Mouse (Mus musculus): ENCODE measurements around the gene Ccdc169. TPM values are rescaled to one million over a fixed set of nuclear protein-coding genes. Genes with fewer than 3 reads are reported as not detected.

Gene Ccdc169
- total RNA-seq (2015) (not detected in 2 replicates), total RNA-seq (2017) (not detected in 2 replicates)

- no peak for ATAC-seq (ENCODE audit: poor library complexity, severe bottlenecking)
Measured at GRCm38 (mm10) chr3:55137039-55137438, at the start of gene Ccdc169. Gene Ccdc169 (plus strand): TSS chr3:55137339.

GRCm38 (mm10) chr3:55087360-55087759 is 49.8 kb upstream of the Ccdc169 start:
- ATAC-seq (ENCODE audit: poor library complexity, severe bottlenecking): no peak

GRCm38 (mm10) chr3:55088359-55088758 is 48.8 kb upstream of the Ccdc169 start:
- ATAC-seq (ENCODE audit: poor library complexity, severe bottlenecking): no peak

GRCm38 (mm10) chr3:55088843-55089242 is 48.3 kb upstream of the Ccdc169 start:
- ATAC-seq (ENCODE audit: poor library complexity, severe bottlenecking): no peak

DNA sequence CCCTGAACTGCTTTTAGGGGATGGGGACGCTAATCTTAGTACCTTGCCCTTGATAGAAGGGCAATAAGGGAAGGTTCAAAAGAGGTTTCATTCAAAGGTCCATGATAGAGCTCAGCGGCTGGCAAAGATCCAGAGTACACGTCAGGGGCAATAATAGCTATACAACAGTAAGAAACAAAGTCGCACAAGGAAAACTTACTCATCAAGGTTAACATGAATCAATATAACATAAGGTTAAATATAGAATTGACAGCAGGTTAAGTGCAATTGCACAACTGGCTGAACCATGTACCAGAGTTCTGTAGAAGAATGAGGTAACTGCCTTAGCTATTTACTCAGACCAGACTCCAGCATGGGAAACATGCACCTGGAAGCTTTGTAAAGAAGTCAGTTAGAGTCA is 47.8 kb upstream of the Ccdc169 start:
- no peak for ATAC-seq (ENCODE audit: poor library complexity, severe bottlenecking)

- ATAC-seq (ENCODE audit: poor library complexity, severe bottlenecking): no peak
Measured at GRCm38 (mm10) chr3:55093161-55093560, 44.0 kb upstream of the Ccdc169 start.

DNA sequence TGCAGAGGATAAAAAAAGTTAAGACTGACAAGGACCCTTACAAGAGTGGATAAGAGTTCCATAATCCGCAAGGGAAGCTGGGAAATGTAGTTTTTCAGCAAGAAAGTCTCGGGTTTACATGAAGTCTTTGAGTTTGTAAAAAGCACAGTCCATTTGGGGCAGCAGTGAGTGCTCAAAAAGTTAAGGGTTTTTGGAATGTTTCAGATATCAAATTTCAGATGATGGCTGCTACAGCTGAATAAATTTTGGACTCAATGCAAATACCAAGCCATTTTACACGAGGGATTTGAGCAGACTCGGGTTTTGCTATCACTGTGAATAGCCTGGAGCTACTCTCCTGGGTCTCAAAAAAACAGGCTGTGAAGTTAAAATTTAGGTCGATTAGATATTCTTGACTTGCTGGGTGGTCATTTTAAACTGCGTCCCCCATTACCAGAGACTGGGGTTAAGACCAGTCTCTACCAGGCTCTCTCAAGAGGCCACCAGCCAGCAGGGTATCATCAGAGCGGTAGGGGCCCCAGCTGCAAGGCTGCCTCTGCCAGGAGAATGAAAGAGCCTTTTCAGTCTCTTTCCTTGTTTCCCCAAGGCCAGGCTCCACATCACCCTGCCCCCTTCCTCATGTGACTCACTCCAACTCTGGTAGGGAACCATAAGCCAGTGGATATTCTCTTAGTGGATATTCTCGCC is 41.0 kb upstream of the Ccdc169 start:
- ATAC-seq (ENCODE audit: poor library complexity, severe bottlenecking): no peak

DNA sequence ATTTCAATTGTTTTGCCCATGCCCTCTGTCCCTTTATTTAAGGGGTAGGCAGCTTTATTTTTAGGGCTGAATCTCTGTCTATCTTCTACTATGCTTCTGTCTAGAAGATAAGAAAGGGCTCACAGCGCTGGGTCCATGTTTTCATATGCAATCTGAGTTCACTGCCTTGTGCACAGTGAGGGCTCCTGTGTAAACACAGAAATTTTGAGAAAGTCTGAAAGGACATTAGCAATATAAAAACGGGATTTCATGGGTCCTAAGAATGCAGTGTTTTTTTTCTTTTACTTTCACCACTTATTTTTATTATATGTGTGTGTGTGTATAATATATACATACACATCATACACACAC is 40.5 kb upstream of the Ccdc169 start:
- no peak for ATAC-seq (ENCODE audit: poor library complexity, severe bottlenecking)

- ATAC-seq (ENCODE audit: poor library complexity, severe bottlenecking): no peak
Measured at GRCm38 (mm10) chr3:55097186-55097585, 40.0 kb upstream of the Ccdc169 start.

DNA sequence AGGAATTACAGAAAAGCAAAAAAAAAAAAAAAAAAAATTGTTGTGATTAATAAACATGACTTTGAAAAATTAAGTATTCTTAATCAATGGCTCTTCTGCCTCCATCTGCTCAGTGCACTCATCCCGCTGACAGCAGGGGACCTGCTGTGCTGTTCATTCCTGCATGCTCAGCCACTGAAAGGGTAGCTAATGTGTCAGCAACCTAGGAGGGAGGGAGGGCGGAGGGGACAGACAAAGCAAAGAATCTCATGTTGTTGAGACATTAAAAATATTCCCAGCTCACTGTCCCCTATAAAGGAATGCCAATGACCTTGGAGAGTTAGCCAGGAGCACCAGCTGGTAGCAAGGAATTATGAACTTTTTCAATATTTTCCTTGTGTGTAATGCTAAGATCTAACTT is 39.1 kb upstream of the Ccdc169 start:
- ATAC-seq (ENCODE audit: poor library complexity, severe bottlenecking): no peak

DNA sequence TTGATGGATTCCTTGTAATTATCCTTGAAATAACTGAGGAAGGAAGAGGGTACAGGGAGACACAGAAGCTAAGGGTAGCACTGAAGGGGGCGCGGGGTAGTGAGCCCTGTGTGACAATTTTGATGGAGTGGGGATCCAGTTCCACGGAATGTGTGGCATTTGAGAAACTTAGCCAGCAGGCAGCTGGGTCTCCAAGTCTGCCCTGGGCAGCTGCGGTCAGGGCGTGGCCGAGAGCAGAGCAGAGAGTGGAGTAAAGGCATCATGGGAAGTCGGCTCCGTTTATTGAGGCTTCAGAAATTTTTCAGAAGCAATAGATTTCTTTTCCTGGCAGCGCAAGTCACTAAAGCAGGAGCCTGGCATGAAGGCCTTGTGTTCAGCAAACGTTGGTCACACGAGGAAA is 38.1 kb upstream of the Ccdc169 start:
- no peak for ATAC-seq (ENCODE audit: poor library complexity, severe bottlenecking)

DNA sequence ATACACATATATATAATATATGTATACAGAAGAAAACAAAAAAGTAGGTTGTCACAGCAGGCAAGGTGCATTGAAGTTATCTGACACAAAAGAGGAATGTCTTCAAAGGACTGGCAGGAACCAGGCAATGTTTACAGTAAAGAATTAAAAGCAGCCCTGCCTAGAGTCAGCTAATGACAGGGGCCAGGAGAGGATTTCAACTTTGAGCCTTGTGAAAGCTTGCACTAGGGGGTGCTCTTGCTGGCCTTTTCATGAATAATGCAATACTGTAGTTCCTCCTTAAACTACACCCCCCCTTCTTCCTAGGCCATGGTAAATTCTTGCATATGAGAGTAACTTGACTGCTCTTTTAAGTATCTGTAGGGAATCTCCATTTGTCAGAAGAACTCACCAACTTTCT is 36.0 kb upstream of the Ccdc169 start:
- ATAC-seq (ENCODE audit: poor library complexity, severe bottlenecking): no peak

DNA sequence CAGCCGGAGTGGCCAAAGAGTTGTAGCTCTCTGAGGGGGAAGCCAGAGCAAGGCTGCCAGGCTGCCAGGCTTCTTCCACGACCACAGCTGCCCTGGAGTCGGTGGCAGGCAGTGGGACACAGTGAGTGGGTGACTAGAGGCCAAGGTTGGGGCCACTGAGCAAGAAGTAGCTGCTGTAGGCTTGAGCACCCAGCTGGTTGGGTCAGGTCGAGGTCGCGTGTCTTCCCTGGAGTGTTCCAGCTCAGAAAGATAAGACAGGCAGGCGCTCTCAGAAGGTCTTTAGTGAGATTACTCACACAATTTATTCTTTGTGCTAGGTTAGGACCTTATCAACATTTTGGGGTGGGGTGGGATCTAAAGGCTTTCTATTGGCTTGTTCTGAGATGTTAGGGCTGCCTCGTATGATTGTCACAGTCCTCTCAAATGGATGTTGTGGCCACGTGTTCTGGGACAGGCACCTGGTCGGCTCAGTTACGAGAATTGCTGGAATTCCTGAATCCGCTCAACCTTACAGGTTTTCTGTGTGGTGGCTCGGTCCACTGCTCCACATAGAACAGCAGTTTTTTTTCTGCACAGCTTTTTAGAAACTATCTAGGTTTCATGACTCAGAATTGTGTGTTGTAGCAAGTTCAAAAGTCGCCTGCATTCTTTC is 31.6 kb upstream of the Ccdc169 start:
- ATAC-seq (ENCODE audit: poor library complexity, severe bottlenecking): no peak

GRCm38 (mm10) chr3:55106051-55106450 is 31.1 kb upstream of the Ccdc169 start:
- ATAC-seq (ENCODE audit: poor library complexity, severe bottlenecking): no peak

DNA sequence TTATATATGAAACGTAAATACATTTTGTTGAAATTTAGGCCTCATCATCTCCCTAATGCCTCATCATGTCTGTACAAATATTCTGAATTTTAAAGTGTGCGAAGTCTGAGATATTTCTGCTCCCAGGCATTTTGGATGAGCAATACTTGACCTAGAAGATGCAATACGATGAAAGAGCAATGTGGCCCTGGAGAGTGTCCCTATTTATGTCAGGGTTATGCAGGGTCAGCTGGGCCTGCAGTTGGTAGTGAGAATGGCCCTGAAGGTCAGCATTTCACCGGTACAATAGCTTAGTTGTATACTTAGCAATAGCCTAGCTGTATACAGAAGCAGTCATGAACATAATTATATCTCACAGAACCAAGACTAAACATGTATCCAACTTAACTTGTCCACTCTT is 28.0 kb upstream of the Ccdc169 start:
- no peak for ATAC-seq (ENCODE audit: poor library complexity, severe bottlenecking)

- ATAC-seq (ENCODE audit: poor library complexity, severe bottlenecking): peak; percentile 98
Measured at GRCm38 (mm10) chr3:55111935-55112709, 25.0 kb upstream of the Ccdc169 start, which contains the start of gene Spg20. Gene Spg20 (plus strand): TSS chr3:55112108.

DNA sequence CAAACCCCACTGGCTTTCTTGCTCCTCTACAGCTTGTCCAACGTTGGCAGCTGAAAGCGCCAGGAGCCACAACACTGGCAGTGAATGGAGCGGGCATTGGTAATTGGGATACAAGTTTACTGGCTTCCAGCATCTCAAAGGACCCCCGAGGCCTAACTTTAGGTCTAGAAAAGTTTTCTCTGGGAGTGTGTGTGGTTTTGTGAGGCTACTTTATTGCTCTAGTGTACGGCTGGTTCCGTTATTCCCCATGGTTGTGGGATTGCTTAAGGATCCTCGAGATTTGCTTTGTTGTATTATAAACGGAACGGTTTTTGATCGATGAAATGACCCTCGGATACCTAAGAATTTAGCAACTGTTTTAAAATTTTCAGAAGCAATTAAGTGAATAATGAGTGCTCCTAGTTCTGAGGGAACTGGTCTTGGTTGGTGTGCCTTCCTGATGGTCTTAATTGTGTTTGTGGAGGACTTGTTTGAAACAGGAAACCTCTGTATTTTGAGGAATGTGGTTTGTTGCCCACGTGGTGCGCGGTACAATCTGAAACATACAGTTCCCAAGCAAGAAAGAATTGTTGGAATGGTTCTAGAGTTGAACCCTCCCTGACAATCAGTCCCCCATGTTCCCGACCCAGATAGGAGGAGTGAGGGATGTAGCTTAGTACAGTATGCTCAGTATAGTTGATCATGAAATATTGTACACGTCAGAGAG is 24.3 kb upstream of the Ccdc169 start:
- peak; percentile 9; the same call in 1 of the 2 replicates for ATAC-seq (ENCODE audit: poor library complexity, severe bottlenecking)

DNA sequence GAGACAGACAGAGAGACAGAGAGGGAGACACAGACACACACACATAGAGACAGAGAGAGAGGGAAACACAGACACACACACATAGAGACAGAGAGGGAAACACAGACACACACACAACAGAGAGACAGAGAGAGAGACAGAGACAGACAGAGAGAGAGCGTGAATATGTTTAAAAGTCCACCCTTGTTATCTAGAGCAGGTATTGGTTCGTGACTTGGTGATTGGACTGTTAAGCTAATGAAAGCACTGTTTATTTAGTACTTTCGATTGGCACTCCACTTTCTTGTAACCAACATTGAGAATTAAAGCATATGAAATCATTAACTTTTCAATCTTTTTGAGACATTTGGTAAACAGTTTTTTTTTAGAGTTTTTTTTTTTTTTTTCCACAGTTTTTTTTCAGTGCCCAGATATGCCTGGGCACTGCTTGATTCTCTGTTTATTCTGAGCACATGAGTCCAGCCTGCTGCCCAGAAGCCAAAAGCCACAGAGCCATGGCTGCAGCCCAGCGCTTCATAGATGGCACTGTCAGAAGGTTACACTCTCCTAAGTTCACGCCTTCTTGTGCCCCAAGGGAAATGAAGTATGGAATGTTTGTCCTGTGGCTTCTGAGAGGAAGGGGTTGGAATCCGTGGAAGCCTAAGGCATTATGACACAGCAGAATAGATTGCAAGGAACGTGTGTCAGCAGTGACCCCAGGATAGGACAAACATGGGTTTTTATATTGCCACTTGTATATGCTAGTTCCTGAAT is 22.6 kb upstream of the Ccdc169 start:
- no peak for ATAC-seq (ENCODE audit: poor library complexity, severe bottlenecking)

GRCm38 (mm10) chr3:55115071-55115470 is 22.1 kb upstream of the Ccdc169 start:
- ATAC-seq (ENCODE audit: poor library complexity, severe bottlenecking): no peak

DNA sequence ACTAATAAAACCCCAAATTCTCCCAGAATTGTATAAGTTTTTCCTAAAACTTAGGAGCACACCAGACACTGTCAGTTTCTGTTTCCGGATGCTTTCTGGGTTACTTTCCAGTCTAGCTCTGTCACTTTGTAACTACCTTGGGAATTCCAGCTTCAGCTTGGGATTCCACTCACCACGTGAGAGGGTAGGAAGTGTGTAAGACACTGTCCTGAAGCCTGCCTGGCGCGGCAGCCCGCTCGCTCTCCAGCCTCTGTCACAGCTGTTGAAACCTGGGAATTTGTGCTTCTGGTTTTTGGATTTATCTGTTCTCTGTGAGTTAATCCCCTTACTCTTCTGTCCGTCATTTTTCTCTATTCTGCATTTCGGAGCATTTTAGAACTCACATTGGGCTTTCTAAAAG is 21.1 kb upstream of the Ccdc169 start:
- ATAC-seq (ENCODE audit: poor library complexity, severe bottlenecking): no peak
